Mouse (Mus musculus): Measurements from ENCODE around the gene Vmn1r61. TPM values are rescaled to one million over a fixed set of nuclear protein-coding genes. Genes with fewer than 3 reads are reported as not detected.

Gene Vmn1r61
- not detected in 2 replicates for polyA plus RNA-seq (2016; fragmentation: Nextera tagmentation; extraction: Ambion mirVana)

- H3K4me2 ChIP-seq (replicated peaks): no peak within 1 kb of the TSS
- ATAC-seq (ENCODE audit: low FRiP score, low read depth): no peak
- H3K9me3 ChIP-seq: peaks cover 17% of the 10 kb centered on the region
- no peak within 1 kb of the TSS for H3K9ac ChIP-seq
- no peaks in the 10 kb centered on the region for H3K4me1 ChIP-seq
- no peaks in the 10 kb centered on the region for H3K36me3 ChIP-seq
- H3K27ac ChIP-seq: no peak within 1 kb of the TSS
- H3K27me3 ChIP-seq (replicated peaks): no peaks in the 10 kb centered on the region
- H3K4me3 ChIP-seq: no peak within 1 kb of the TSS
Measured at GRCm38 (mm10) chr7:5613195-5613594, at the start of gene Vmn1r61. Gene Vmn1r61 (minus strand): TSS chr7:5613295.

Other genes with a start within 250 kb of the Vmn1r61 start
- gene Vmn1r58, start 199.9 kb downstream of the Vmn1r61 start, polyA plus RNA-seq (2016; fragmentation: Nextera tagmentation; extraction: Ambion mirVana): not detected in 2 replicates
- not detected in 2 replicates for gene Vmn1r59, start 156.5 kb downstream of the Vmn1r61 start, polyA plus RNA-seq (2016; fragmentation: Nextera tagmentation; extraction: Ambion mirVana)
- gene Vmn2r28, start 119.3 kb downstream of the Vmn1r61 start, polyA plus RNA-seq (2016; fragmentation: Nextera tagmentation; extraction: Ambion mirVana): not detected in 2 replicates
- not detected in 2 replicates for gene Vmn1r60, start 66.0 kb downstream of the Vmn1r61 start, polyA plus RNA-seq (2016; fragmentation: Nextera tagmentation; extraction: Ambion mirVana)
- not detected in 2 replicates for gene Vmn1r62, start 60.3 kb upstream of the Vmn1r61 start, polyA plus RNA-seq (2016; fragmentation: Nextera tagmentation; extraction: Ambion mirVana)
- not detected in 2 replicates for gene Vmn1r63, start 192.2 kb upstream of the Vmn1r61 start, polyA plus RNA-seq (2016; fragmentation: Nextera tagmentation; extraction: Ambion mirVana)

Measured in neural tube, embryonic 12.5 days (tissue).